Mouse (Mus musculus): Measurements from ENCODE around the gene Gtf2f2. TPM values are rescaled to one million over a fixed set of nuclear protein-coding genes. Genes with fewer than 3 reads are reported as not detected.

The Gtf2f2 gene
- polyA plus RNA-seq, 1 experiment from 2014 or later = 32.5 TPM

DNA sequence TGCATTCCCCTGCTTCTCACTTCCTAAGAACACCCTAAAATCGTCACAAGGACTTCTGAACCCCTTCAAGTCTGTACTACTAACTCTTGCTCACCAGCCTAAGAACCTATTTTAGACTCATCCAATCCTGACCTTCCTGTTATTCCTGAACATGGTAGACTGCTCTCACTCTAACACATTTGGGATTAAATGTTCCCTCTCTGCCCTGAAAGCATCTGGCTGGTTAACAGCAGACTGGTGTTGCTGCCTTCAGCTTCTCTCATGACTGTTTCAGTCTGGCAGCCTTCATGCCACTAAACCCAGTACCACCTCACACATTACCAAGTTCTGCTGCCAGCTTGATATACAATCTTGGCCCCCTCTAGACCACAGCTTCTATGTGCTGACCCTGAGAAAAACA lies 21.5 kb downstream of the Gtf2f2 start:
- Histone ChIP-seq H3K27ac (no peak overlapping the region), H3K36me3 (no peaks in the 10 kb centered on the region), H3K27me3 (replicated peaks) (no peaks in the 10 kb centered on the region), H3K9ac (no peak overlapping the region), H3K4me2 (no peak overlapping the region), H3K4me1 (no peaks in the 10 kb centered on the region), H3K4me3 (replicated peaks) (no peak overlapping the region), H3K9me3 (no peaks in the 10 kb centered on the region)
- no peak for ATAC-seq (ENCODE audit: insufficient read depth, low FRiP score, low read depth)
- WGBS = 80% methylated on average over 1 of the region's 1 CpGs

DNA sequence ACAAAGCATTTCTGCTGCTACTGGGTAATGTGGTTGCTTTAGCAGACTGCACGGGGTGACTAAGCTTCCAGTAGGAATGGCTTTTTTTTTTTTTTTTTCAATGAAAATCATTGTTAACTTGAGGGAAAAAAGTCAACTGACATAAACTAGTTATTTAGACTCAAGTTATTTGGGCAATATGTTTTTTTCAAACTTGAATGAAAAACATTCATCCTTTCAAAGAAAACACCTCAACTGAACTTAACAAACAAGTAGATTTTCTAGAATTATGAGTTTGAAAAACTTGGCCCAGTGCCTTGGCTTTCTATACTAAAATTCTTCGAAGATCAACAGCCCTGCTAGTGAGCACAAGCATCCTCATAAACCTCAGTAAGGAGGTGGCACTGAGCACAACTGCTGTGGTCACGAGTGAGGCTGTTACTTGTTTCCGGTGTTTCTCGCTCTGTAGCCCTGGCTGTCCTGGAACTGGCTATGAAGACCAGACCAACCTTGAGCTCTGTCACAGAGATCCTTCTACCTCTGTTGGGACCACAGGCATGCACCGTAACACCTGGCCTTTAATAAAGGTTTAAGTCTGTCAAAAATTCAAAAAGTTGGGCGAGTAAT lies 23.7 kb downstream of the Gtf2f2 start:
- ATAC-seq (ENCODE audit: insufficient read depth, low FRiP score, low read depth) = no peak
- 83% methylated on average over 7 of the region's 7 CpGs for whole genome bisulfite sequencing

DNA sequence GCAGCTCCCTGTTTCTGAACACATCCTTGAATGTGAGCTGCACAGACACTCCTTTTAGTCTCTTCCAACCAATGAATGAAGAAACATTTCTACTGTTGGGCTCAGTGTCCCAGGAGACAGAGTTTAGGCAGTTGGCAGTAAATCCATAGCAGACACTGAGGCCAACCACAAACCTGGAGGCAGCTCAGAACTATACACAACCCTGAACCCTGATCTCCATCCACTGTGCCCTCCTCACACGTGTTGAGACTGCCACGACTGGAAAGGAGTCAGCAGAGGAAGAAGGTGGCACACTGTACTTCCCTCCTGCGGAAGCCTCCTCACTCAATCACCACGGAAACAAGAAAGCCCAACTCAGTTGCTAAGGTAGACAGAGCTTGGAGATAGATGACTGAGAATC lies 25.6 kb downstream of the Gtf2f2 start:
- Histone ChIP-seq H3K4me2 (no peak overlapping the region), H3K9me3 (no peaks in the 10 kb centered on the region), H3K4me1 (no peaks in the 10 kb centered on the region), H3K36me3 (no peaks in the 10 kb centered on the region), H3K9ac (no peak overlapping the region), H3K4me3 (replicated peaks) (no peak overlapping the region), H3K27me3 (replicated peaks) (no peaks in the 10 kb centered on the region), H3K27ac (no peak overlapping the region)
- no peak for ATAC-seq (ENCODE audit: insufficient read depth, low FRiP score, low read depth)
- WGBS = 58% methylated on average over 4 of the region's 4 CpGs

More for the DNA sequence above, 23.7 kb downstream of the Gtf2f2 start:
- no peaks in the 10 kb centered on the region for H3K27me3 ChIP-seq (replicated peaks)
- no peak overlapping the region for H3K9ac ChIP-seq
- H3K4me2 ChIP-seq = no peak overlapping the region
- no peaks in the 10 kb centered on the region for H3K4me1 ChIP-seq
- H3K36me3 ChIP-seq = no peaks in the 10 kb centered on the region
- no peak overlapping the region for H3K27ac ChIP-seq
- H3K4me3 ChIP-seq (replicated peaks) = no peak overlapping the region
- H3K9me3 ChIP-seq = no peaks in the 10 kb centered on the region

DNA sequence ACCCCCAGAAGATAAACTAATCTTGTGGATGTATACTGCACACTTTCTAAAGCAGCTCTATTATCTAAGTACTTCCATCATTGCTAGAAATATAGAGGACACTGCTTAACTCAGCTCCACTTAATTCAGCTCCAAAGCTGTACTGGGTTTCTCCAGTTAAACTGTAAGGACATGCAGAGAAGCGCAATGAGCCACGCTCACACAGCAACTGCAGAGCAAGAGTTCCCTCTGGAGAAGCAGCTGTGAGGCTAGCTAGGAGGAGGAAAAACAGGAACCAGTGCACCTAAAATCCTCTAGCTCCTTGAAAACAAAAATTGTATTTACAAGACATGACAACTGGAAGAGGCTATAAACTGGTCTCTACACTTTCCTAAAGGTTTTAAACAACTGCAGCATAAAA lies 26.8 kb downstream of the Gtf2f2 start:
- no peak for ATAC-seq (ENCODE audit: insufficient read depth, low FRiP score, low read depth)
- Histone ChIP-seq H3K27ac (no peak overlapping the region), H3K9me3 (no peaks in the 10 kb centered on the region), H3K4me2 (no peak overlapping the region), H3K4me3 (replicated peaks) (no peak overlapping the region), H3K4me1 (no peaks in the 10 kb centered on the region), H3K36me3 (no peaks in the 10 kb centered on the region), H3K27me3 (replicated peaks) (no peaks in the 10 kb centered on the region), H3K9ac (no peak overlapping the region)
- WGBS = 91% methylated on average over 2 of the region's 2 CpGs

DNA sequence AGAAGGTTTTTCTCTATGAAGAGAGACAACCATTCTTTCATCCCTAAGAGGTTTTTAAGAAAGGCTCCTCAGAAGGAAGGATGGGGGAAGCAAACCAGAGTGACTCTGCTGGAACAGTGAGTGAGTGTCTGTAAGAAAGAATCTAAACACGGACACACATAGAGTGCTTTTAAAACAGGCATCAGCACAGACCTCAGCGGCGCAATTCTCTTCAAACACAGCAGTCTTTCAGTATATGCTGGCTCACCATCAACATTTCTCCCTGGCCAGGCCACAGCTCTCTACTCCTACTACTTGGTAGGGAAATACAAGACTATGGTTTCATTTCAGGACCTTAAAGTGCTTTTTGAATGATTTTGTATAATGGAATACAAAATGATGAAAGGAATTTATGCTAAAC lies 29.4 kb downstream of the Gtf2f2 start:
- Histone ChIP-seq H3K9ac (no peak overlapping the region), H3K4me1 (no peaks in the 10 kb centered on the region), H3K4me2 (no peak overlapping the region), H3K9me3 (no peaks in the 10 kb centered on the region), H3K4me3 (replicated peaks) (no peak overlapping the region), H3K27ac (no peak overlapping the region), H3K36me3 (no peaks in the 10 kb centered on the region), H3K27me3 (replicated peaks) (no peaks in the 10 kb centered on the region)
- 79% methylated on average over 3 of the region's 3 CpGs for WGBS
- no peak for ATAC-seq (ENCODE audit: insufficient read depth, low FRiP score, low read depth)

DNA sequence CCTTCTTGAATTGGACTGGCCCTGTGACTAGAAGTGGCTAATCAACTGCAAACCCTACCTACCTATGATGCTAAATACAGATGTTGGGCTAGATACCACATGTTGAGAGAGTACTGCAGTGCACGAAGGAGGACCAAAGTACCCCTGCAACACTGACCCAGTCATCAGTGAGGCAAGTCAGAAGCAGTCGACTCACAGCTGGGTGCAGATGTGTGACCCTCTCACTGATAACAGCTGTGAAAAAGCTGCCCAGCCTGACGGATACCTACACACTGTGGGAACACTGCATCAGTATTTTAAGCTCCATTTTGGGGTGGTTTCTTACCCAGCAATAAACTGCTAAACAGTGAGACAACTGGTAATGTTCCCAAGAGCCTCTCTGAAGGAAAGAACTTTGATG lies 34.6 kb downstream of the Gtf2f2 start:
- 36% methylated on average over 3 of the region's 3 CpGs for WGBS
- no peak for ATAC-seq (ENCODE audit: insufficient read depth, low FRiP score, low read depth)
- Histone ChIP-seq H3K36me3 (no peaks in the 10 kb centered on the region), H3K4me1 (no peaks in the 10 kb centered on the region), H3K9ac (no peak overlapping the region), H3K9me3 (no peaks in the 10 kb centered on the region), H3K4me3 (replicated peaks) (no peak overlapping the region), H3K27me3 (replicated peaks) (no peaks in the 10 kb centered on the region), H3K4me2 (no peak overlapping the region), H3K27ac (no peak overlapping the region)

DNA sequence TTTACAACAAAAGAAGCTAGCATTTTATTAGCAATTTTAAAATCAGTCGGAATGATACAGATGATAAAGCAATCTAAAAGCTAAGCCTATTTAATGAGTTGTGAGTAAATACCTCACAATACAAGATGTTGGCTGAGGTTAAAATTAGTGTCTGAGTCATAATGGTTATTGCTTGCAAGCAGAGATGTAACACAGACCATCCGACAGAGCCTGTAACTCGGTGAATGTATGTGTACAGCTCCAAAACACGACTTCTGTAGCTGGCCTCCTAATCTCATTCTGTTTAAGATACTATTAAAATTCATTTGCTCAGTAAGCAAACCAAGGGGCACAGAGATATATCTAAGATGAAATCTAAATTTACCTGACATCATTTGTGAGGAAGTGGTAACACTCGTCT lies 43.4 kb downstream of the Gtf2f2 start:
- no peak overlapping the region for H3K4me2 ChIP-seq
- H3K27me3 ChIP-seq (replicated peaks) = no peaks in the 10 kb centered on the region
- H3K4me1 ChIP-seq = no peaks in the 10 kb centered on the region
- 67% methylated on average over 5 of the region's 5 CpGs for WGBS
- no peaks in the 10 kb centered on the region for H3K36me3 ChIP-seq
- no peak overlapping the region for H3K27ac ChIP-seq
- H3K4me3 ChIP-seq (replicated peaks) = no peak overlapping the region
- no peak for ATAC-seq (ENCODE audit: insufficient read depth, low FRiP score, low read depth)
- no peaks in the 10 kb centered on the region for H3K9me3 ChIP-seq
- no peak overlapping the region for H3K9ac ChIP-seq

DNA sequence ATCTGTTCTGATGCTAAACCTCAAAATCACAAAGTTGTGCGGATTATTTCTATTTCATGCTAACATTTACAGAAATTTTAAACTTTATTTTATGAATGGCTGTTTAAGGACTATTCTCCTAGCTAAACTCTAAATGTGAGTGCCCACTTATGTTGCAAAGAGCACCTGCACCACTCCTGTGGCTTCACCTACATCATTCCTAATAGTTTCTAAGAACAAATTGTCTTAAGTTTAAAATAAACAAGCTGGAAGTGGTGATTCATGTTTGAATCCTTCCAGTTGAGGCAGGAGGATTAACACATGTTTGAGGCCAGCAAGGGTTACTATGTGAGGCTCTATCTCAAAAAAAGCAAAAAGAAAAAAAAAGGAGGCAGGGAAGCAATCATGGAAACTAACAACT lies 46.2 kb downstream of the Gtf2f2 start:
- 82% methylated on average over 1 of the region's 1 CpGs for WGBS
- Histone ChIP-seq H3K27ac (no peak overlapping the region), H3K27me3 (replicated peaks) (no peaks in the 10 kb centered on the region), H3K36me3 (no peaks in the 10 kb centered on the region), H3K4me2 (no peak overlapping the region), H3K4me3 (replicated peaks) (no peak overlapping the region), H3K4me1 (no peaks in the 10 kb centered on the region), H3K9me3 (no peaks in the 10 kb centered on the region), H3K9ac (no peak overlapping the region)
- no peak for ATAC-seq (ENCODE audit: insufficient read depth, low FRiP score, low read depth)

DNA sequence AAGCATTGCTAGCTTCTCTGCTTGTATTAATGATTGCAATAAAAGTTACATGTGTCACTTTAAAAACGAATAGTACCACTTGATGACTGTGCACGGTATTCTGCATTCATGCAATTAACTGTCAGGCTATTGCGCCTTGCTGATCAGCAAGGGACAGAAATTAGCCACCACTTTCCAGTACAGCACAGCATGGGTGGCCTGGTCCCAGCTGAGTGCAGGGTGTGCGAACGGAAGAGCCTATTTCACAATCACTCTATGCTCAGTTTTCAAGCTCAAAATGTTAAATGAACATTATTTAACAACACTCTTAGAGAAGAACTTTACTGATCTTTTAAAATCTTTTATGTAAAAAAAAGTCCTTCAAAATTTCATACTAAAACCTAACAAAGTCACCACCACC lies 46.7 kb downstream of the Gtf2f2 start:
- H3K4me2 ChIP-seq = no peak overlapping the region
- no peak overlapping the region for H3K27ac ChIP-seq
- H3K4me1 ChIP-seq = no peaks in the 10 kb centered on the region
- no peak overlapping the region for H3K4me3 ChIP-seq (replicated peaks)
- no peaks in the 10 kb centered on the region for H3K27me3 ChIP-seq (replicated peaks)
- no peak for ATAC-seq (ENCODE audit: insufficient read depth, low FRiP score, low read depth)
- 72% methylated on average over 5 of the region's 5 CpGs for WGBS
- no peaks in the 10 kb centered on the region for H3K9me3 ChIP-seq
- H3K9ac ChIP-seq = no peak overlapping the region
- H3K36me3 ChIP-seq = no peaks in the 10 kb centered on the region

DNA sequence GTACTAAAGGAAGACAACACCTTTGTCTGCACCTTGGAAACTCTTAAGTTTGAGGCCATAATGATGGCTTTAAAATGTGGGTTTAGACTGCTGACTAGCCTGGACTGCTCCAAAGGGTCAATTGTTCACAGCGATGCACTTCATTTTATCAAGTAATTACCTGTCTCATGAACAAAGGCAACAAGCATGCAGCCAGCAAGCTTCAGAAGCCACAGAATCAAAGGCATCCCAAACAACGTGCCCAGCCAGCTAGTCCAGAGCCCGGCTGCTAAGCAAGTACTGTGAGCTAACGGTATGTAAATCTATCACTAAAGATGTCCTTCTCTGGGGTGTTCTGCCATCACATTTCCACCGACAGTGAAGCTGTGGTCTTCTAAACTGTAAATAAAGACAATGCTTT lies 47.5 kb downstream of the Gtf2f2 start:
- no peaks in the 10 kb centered on the region for H3K36me3 ChIP-seq
- H3K9me3 ChIP-seq = no peaks in the 10 kb centered on the region
- no peak overlapping the region for H3K9ac ChIP-seq
- H3K4me1 ChIP-seq = no peaks in the 10 kb centered on the region
- ATAC-seq (ENCODE audit: insufficient read depth, low FRiP score, low read depth) = no peak
- H3K27ac ChIP-seq = no peak overlapping the region
- H3K4me3 ChIP-seq (replicated peaks) = no peak overlapping the region
- no peaks in the 10 kb centered on the region for H3K27me3 ChIP-seq (replicated peaks)
- 63% methylated on average over 5 of the region's 5 CpGs for WGBS
- H3K4me2 ChIP-seq = no peak overlapping the region

DNA sequence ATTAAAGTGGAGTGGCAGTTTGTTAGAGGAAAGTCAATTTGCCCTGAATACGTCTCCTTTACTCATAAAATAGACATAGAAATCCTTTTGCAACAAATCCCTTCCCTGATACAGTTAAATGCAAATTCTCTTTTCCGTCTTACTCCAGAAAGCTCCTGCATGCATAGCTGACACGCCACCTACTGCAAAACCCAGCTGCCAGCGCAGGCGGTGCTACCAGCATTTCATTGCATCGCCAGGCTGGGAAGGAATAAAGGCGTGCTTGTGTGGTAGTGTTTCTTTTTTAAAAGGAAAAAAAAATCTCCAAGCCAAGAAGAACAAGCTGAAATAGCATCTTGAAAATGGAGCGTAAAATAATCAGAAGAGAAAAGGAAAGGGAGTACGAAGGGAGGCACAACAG lies 48.4 kb downstream of the Gtf2f2 start:
- H3K9ac ChIP-seq = no peak overlapping the region
- H3K4me3 ChIP-seq (replicated peaks) = no peak overlapping the region
- no peaks in the 10 kb centered on the region for H3K27me3 ChIP-seq (replicated peaks)
- WGBS = 80% methylated on average over 9 of the region's 9 CpGs
- no peaks in the 10 kb centered on the region for H3K36me3 ChIP-seq
- H3K4me1 ChIP-seq = no peaks in the 10 kb centered on the region
- no peak overlapping the region for H3K4me2 ChIP-seq
- H3K9me3 ChIP-seq = no peaks in the 10 kb centered on the region
- no peak for ATAC-seq (ENCODE audit: insufficient read depth, low FRiP score, low read depth)
- no peak overlapping the region for H3K27ac ChIP-seq

DNA sequence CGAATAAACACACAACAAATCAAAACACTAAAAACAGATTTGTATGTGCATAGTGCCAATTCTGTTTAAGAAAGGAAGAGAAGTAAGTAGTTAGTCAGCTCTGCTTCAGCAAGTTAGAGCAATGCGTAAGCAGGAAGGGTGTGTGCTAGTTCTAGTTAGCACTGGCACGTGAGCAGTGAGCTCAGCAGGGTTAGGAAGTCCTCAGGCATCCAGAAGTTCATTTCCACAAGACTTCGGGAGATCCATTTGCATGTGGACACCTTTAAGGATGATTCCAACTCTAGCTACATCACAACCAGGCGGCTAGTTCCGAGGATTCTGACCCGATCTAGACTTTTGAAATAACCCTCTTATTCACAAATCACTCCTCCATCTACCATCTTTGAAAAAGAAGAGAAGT lies 55.9 kb downstream of the Gtf2f2 start, which contains the start of gene Kctd4:
Gene Kctd4 (plus strand): TSS at position 244 of the 400 bp plus-strand sequence.
- H3K9ac ChIP-seq = no peak within 1 kb of the TSS
- H3K4me1 ChIP-seq = no peaks in the 10 kb centered on the region
- H3K27ac ChIP-seq = no peak within 1 kb of the TSS
- no peak for ATAC-seq (ENCODE audit: insufficient read depth, low FRiP score, low read depth)
- H3K4me3 ChIP-seq (replicated peaks) = no peak within 1 kb of the TSS
- no peaks in the 10 kb centered on the region for H3K9me3 ChIP-seq
- H3K4me2 ChIP-seq = no peak within 1 kb of the TSS
- H3K36me3 ChIP-seq = no peaks in the 10 kb centered on the region
- H3K27me3 ChIP-seq (replicated peaks) = no peaks in the 10 kb centered on the region
- WGBS = 85% methylated on average over 7 of the region's 7 CpGs

DNA sequence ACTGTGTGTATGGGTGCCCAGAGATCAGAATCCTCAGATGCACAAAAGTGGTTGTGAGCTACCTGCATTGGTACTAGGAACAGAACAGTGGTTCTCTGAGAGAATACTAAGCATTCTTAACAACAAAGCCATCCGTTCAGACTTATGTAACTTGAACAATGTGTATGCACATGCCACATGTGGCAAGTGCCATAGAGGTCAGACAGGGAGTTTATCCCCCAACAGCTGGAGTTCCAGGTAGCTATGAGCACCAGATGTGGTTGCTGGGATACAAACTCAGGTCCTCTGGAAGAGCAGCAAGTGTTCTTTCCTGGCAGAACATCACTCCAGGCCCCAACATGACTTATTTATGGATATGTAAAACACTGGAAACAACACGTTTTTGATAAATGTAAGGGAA lies 57.7 kb downstream of the Gtf2f2 start:
- H3K9me3 ChIP-seq = no peaks in the 10 kb centered on the region
- no peak overlapping the region for H3K4me2 ChIP-seq
- H3K9ac ChIP-seq = no peak overlapping the region
- no peak overlapping the region for H3K4me3 ChIP-seq (replicated peaks)
- 66% methylated on average over 2 of the region's 2 CpGs for WGBS
- ATAC-seq (ENCODE audit: insufficient read depth, low FRiP score, low read depth) = no peak
- H3K36me3 ChIP-seq = no peaks in the 10 kb centered on the region
- no peaks in the 10 kb centered on the region for H3K4me1 ChIP-seq
- no peaks in the 10 kb centered on the region for H3K27me3 ChIP-seq (replicated peaks)
- H3K27ac ChIP-seq = no peak overlapping the region
